Mouse (Mus musculus): ENCODE data around the gene Ncoa6.

DNA sequence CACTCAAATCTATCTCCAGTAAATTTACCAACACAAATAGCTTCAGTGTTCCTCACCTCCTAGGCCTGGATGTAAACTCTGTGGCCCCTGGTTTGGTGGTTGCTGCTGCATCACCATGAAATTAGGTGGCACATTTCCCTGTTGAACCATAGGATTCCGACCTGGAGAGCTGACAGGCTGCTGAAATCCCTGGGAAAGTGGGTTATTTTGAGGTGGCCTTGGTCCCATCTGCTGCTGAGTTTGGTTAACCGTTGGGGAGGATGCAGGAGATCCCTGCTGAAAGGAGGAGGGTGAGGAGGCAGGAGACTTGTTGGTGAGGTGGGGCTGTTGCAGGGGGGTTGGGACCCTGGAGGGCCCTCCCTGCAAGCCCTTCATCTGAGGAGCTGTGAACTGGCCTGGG is 52.8 kb downstream of the Ncoa6 start:
- TF ChIP-seq CTCF (IDR thresholded peaks at IDR 0.05; ENCODE audit: low read depth, low read length) (no peak), POLR2A (IDR thresholded peaks at IDR 0.05; ENCODE audit: insufficient read depth, low read length) (no peak)

All from ES-Bruce4 (cell line).